Mouse (Mus musculus) kidney, adult 2 months (tissue): ENCODE measurements around the gene Syce2.

Experiments used
- CTCF ChIP-seq: fragments of 200-500 bp; conservative IDR thresholded peaks from 2 replicates; pipeline ENCODE4 v1.5.1; 2011; ENCODE audit warnings: low read depth, mild to moderate bottlenecking, control low read depth, low read length, moderate library complexity, mixed read lengths; ENCODE audit not compliant: insufficient read depth, insufficient read length
- POLR2A ChIP-seq: fragments of 200-500 bp; IDR thresholded peaks from one replicate; pipeline ENCODE4 v1.6.1; 2011; ENCODE audit warnings: low read depth, low read length, control low read depth

GRCm38 (mm10) chr8:84839875-84840247 lies 32.0 kb upstream of the Syce2 start:
- TF ChIP-seq CTCF (no peak), POLR2A (no peak)
